Mouse (Mus musculus) liver, adult 2 months (tissue): ENCODE data around the gene Acp5. TPM values are rescaled to one million over a fixed set of nuclear protein-coding genes. Genes with fewer than 3 reads are reported as not detected.
"Not testable (repeated sequence)": the region's sequence is repeated elsewhere in the genome, so short reads cannot be mapped to it uniquely, and the experiment has no call there.

Source experiments
- DNase-seq: peaks from one replicate; pipeline ENCODE4 v3.0.0-alpha.2; 2011; ENCODE audit warnings: low read depth, low spot score; ENCODE audit errors: extremely low read depth
- H3K27ac ChIP-seq: fragments of 200-500 bp; replicated peaks from 2 replicates; pipeline ENCODE4 v1.5.1; 2012; ENCODE audit warnings: low read depth, mild to moderate bottlenecking, control low read depth, inconsistent platforms, low read length; ENCODE audit not compliant: insufficient read depth
- H3K27me3 ChIP-seq: fragments of 200-500 bp; 2 replicates; pipeline ENCODE4 v1.6.1; 2012; ENCODE audit warnings: mild to moderate bottlenecking, moderate library complexity, low read length, inconsistent platforms; ENCODE audit not compliant: control insufficient read depth, insufficient read depth
- H3K36me3 ChIP-seq: fragments of 200-500 bp; 2 replicates; pipeline ENCODE4 v1.6.1; 2012; ENCODE audit warnings: low read length, inconsistent platforms; ENCODE audit not compliant: control insufficient read depth, insufficient read depth
- H3K4me1 ChIP-seq: fragments of 200-500 bp; 2 replicates; pipeline ENCODE4 v1.6.1; 2011; ENCODE audit warnings: low read length; ENCODE audit not compliant: control insufficient read depth, insufficient read depth
- H3K4me3 ChIP-seq: fragments of 200-500 bp; 2 replicates; pipeline ENCODE4 v1.5.1; 2011; ENCODE audit warnings: low read depth, mild to moderate bottlenecking, control low read depth, low read length, moderate library complexity; ENCODE audit not compliant: insufficient read depth
- H3K79me2 ChIP-seq: fragments of 200-500 bp; 2 replicates; pipeline ENCODE4 v1.6.1; 2012; ENCODE audit warnings: inconsistent platforms, mild to moderate bottlenecking, low read length, moderate library complexity; ENCODE audit not compliant: control insufficient read depth, insufficient read depth
- H3K9ac ChIP-seq: fragments of 200-500 bp; 2 replicates; pipeline ENCODE4 v1.6.1; 2012; ENCODE audit warnings: low read depth, mild to moderate bottlenecking, control low read depth, inconsistent platforms, low read length
- CTCF ChIP-seq: fragments of 200-500 bp; IDR thresholded peaks from 2 replicates; pipeline ENCODE4 v1.5.1; 2011; ENCODE audit warnings: low read depth, low read length, control low read depth
- POLR2A ChIP-seq: fragments of 200-500 bp; IDR thresholded peaks from 2 replicates; pipeline ENCODE4 v1.6.1; 2011; ENCODE audit warnings: low read length, control low read depth; ENCODE audit not compliant: insufficient read depth; ENCODE audit errors: extremely low read depth
- WGBS: fragments of 180-500 bp; shearing (Covaris S2); methylation state at CpG from one replicate; pipeline ENCODE4 v1.1.7; 2018; 5-methylcytosine and 5-hydroxymethylcytosine counted together
- polyA plus RNA-seq: library from polyadenylated mRNA; depleted of rRNA; stranded (reverse); fragments of >200 nt; gene quantifications from 2 replicates; pipeline ENCODE4 v1.2.3, GENCODE M21; 2012
- total RNA-seq: library from RNA; depleted of rRNA; stranded (reverse); fragments of >200 nt; gene quantifications from 2 replicates; pipeline ENCODE4 v1.2.3, GENCODE M21; 2014

Gene Acp5
- total and polyA plus RNA-seq, 2 experiments: 93.6 to 211 TPM

DNA sequence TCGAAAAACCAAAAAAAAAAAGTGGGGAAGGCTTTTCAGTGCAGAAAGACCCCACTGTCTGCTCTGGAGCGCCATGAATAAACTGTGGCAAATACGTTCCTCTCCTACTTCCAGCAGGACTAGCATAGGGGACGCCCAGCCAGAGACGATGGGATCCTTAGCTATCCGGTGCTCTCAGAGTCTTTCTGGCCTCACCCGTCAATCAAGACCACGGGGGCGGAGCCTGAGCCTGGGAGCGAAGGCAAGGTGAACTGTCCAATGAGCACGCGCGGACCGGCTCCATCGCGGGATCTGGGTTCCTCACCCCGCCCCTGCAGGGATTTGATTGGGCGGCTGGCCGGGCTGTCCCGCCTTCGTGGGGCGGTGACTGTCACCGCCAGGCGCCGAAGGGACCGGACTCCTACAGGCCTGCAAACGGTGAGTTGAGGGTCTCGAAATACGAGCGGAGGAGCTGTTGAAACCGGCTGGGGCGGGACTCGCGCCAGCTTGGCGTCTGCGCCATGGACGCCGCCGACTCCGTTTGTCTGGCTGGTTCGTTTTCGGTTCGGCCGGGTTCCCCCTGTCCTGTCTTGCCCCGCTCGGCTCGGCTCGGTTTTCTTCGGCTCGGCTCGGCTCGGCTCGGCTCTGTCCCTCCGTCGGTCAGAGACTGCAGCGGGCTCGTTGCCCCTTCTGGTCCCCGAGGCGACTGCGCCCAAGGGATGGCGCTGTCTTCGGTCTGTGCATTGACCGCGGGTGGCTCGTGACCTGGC, 21.2 kb upstream of the Acp5 start, which contains the start of gene Pigyl:
Pigyl (plus strand) TSS at position 350 of the 749 bp plus-strand sequence.
- DNase-seq: peak; percentile 89
- H3K4me1 ChIP-seq: peaks cover 6% of the 10 kb centered on the region; the same call in 1 of the 2 replicates
- peak; percentile 88 for TF ChIP-seq POLR2A
- peak; percentile 28; the same call in 1 of the 2 replicates for TF ChIP-seq CTCF

DNA sequence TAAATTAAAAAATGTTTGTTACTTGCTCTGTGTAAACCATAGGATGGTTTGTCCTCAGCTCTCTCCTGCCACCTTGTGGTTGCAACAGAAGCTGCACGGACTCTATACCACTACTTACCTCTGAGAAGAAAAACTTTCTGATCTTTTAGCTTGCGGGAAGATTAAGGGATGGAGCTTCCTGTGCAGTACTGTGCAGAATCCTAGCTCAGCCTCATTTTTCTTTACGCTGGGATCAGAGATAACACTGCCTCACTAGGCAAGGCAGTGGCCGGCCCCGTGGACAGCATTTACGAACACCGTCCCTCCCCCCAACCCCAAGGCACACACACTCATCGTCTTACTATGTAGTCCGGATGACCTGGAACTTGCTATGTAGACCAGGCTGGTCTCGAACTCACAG, 20.1 kb upstream of the Acp5 start:
- no peak for TF ChIP-seq POLR2A
- TF ChIP-seq CTCF: peak; percentile 56
- H3K36me3 ChIP-seq: no peaks in the 10 kb centered on the region
- 14% methylated on average over 10 of the region's 10 CpGs for WGBS
- H3K9ac ChIP-seq: peak overlapping the region; percentile 17
- no peaks in the 10 kb centered on the region for H3K27me3 ChIP-seq
- no peaks in the 10 kb centered on the region; the same call in 1 of the 2 replicates for H3K79me2 ChIP-seq
- peaks cover 6% of the 10 kb centered on the region; the same call in 1 of the 2 replicates for H3K4me1 ChIP-seq
- H3K4me3 ChIP-seq: no peak overlapping the region; the same call in 1 of the 2 replicates
- no peak overlapping the region for H3K27ac ChIP-seq
- peak; percentile 73 for DNase-seq

More for the DNA sequence above, 21.2 kb upstream of the Acp5 start, which contains the start of gene Pigyl:
- H3K79me2 ChIP-seq: no peaks in the 10 kb centered on the region; the same call in 1 of the 2 replicates
- peak within 1 kb of the TSS; percentile 74 for H3K27ac ChIP-seq
- peak within 1 kb of the TSS; percentile 84 for H3K9ac ChIP-seq
- no peaks in the 10 kb centered on the region for H3K27me3 ChIP-seq
- H3K4me3 ChIP-seq: peak within 1 kb of the TSS; percentile 71
- WGBS: under 1% methylated on average over 65 of the region's 65 CpGs
- no peaks in the 10 kb centered on the region for H3K36me3 ChIP-seq

DNA sequence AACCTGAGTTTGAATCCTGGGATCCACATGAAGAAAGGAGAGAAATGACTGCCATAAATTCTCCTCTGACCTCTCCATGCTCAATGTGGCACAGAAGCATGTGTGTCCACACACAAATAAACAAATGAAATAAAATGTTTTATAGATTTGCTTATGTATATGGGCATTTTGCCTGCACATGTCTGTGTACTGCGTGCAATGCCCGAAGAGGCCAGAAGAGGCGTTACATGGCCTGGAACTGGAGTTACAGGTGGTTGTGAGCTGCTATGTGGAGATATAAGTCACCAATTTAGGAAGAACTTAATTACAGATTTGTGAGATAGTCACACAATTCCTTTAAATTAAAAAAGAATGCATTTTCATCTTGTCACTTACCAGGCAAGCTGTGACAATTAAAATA, 18.3 kb upstream of the Acp5 start:
- Histone ChIP-seq H3K36me3 (no peaks in the 10 kb centered on the region), H3K4me3 (no peak overlapping the region), H3K4me1 (peaks cover 6% of the 10 kb centered on the region; the same call in 1 of the 2 replicates), H3K27me3 (no peaks in the 10 kb centered on the region), H3K9ac (no peak overlapping the region), H3K79me2 (no peaks in the 10 kb centered on the region; the same call in 1 of the 2 replicates), H3K27ac (no peak overlapping the region)
- no peak for TF ChIP-seq CTCF
- no peak for TF ChIP-seq POLR2A
- no peak for DNase-seq
- 91% methylated on average over 3 of the region's 3 CpGs for WGBS

DNA sequence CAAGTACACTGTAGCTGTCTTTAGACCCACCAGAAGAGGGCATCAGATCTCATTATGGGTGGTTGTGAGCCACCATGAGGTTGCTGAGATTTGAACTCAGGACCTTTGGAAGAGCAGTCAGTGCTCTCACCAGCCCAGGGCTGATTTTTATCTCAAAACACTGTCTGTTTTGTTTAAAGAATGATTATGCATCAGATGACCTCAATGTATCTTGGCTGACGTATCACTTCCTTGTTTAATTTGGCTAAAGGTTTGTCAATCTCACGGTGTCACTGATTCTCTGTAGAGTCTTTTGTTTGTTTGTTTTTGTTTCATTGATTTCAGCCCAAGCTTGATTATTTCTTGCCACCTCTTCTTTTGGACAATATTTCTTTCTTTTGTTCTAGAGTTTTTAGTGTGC, 15.4 kb upstream of the Acp5 start:
- H3K36me3 ChIP-seq: no peaks in the 10 kb centered on the region
- no peak overlapping the region for H3K4me3 ChIP-seq
- TF ChIP-seq POLR2A: no peak
- TF ChIP-seq CTCF: no peak
- H3K4me1 ChIP-seq: peaks cover 2% of the 10 kb centered on the region; the same call in 1 of the 2 replicates
- no peaks in the 10 kb centered on the region for H3K27me3 ChIP-seq
- 15% methylated on average over 2 of the region's 2 CpGs for WGBS
- H3K27ac ChIP-seq: no peak overlapping the region
- H3K79me2 ChIP-seq: no peaks in the 10 kb centered on the region
- DNase-seq: peak; percentile 99
- H3K9ac ChIP-seq: no peak overlapping the region

DNA sequence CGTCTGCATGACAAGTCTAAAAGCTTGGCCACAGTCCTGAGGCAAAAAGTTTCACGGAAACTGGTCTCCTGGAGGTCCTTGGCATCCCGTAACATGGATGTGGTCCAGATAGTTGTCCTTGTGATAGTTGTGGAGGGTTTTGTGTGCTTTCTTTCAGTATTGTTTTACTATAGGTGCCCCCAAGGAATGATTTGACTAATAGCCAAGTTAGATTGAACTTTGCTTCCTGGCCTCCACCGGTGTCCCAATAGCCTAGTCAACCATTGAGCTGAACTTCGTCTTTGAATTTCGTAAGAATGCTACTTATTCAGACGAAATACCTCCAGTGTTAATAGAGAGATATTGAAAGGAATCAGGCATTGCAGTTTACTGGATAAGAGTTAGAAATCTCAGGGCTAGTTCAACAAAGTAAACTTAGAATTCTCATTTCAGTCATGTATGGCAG, 14.8 kb upstream of the Acp5 start:
- peak; percentile 95 for DNase-seq
- 24% methylated on average over 7 of the region's 7 CpGs for WGBS
- peak overlapping the region; percentile 72 for H3K27ac ChIP-seq

More for the DNA sequence above, 14.8 kb upstream of the Acp5 start:
- H3K79me2 ChIP-seq, H3K36me3 ChIP-seq, H3K27me3 ChIP-seq, H3K4me1 ChIP-seq: not testable (repeated sequence)
- Histone ChIP-seq H3K4me3 (peak overlapping the region; percentile 4; the same call in 1 of the 2 replicates), H3K9ac (peak overlapping the region; percentile 23; the same call in 1 of the 2 replicates)
